Mouse (Mus musculus) cerebellum, adult 11-12 months (tissue): ENCODE data around the gene March10.

Experiments used
- DNase-seq: peaks from one replicate; pipeline ENCODE4 v3.0.0; 2022

The March10 gene

DNA sequence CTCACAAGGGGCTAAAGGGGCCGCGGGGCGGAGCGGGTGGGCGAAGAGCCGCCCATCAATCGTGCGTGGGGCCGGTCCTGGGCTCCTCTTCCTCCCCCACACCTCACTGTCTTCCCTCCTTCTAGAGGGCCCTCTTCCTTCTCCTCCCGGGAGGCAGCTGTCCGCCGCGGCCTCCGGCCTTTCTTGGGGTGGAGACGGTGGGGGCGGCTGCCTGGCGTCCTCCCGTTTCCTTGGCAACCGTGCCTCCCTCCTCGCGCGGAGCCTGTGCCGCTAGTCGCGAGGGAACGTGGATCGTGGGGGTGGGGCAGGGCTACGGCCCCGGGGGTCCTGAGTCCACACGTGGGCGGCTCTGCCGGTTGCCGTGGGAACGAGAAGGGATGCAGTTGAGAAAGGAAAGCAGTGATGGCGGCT is at the start of gene March10:
Gene March10, minus strand, starts transcription at position 239 of the 411 bp plus-strand sequence.
- peak; percentile 6 for DNase-seq

DNA sequence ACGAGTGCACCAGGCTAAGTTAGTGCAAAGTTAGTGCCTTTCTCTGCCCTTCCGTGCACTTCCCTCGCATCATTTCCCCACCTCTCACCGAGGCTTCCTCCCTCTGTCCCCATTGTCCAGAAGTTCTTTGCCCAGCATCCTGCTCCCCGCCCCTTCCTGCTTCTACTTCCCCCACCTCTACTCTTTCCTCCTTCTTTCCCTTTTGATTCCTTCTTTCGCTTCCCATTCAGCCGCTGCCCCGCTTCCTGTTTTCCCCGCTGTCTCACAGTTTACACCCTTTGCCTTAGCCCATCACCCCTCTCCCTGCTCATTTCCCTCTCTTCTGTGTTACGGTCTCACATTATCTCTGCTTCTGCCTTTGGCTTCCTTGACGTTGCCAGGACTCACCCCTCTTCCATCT is 49.8 kb upstream of the March10 start:
- DNase-seq, result no peak

DNA sequence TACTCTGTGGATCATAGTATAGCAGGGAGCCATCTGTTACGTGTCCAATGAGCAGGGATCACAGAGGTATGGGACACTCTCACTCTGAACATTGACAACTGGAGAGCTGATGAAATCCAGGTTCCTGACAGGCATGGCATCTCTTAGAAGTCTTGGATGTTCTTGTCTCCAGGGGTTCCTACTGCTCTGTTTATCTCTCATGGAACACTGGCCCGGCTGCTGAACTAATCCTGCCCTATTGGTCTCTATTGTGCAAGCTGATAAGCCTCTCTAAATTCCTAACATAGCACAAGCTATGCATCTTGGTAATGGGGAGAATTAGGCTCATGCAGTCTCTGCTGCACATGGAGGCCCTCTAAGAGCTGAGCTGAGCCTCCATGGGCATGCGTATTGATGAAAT is 48.5 kb upstream of the March10 start:
- no peak for DNase-seq

DNA sequence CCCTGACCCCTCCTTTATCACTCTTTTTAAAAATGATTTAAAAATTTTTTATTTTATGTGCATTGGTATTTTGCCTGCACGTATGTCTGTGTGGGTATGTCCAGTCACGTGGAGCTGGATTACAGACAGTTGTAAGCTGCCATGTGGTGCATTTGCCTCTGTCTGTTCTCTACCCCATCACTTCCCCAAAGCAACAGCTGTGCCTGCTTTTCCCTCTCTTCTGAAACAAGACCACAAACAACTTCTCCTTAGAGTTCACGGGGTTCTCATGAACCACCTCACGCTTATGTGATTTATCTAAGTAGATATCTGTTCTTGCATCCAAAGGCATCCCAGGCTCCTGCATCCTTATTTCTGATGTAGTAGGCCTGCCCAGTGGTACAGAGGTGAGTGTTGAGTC is 45.8 kb upstream of the March10 start:
- DNase-seq, result no peak

DNA sequence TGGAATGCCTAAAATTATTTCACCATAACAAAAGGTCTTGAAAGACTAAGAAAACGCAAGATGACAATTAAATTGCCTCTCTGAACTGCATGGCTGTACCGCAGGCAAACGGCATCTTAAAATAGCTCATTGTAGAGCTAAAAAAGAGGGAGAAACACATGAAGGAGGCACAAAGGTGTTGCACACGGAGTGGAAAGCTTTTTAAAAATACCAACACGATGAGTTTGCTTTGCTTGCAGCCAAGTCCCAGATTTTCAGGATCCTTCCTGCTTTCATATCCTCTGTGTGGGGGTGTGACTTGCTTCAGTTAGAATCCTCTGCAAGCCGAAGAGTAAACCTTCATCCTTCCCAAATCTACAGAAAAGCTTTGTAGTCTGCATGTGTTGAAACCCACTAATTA is 41.0 kb upstream of the March10 start:
- no peak for DNase-seq

DNA sequence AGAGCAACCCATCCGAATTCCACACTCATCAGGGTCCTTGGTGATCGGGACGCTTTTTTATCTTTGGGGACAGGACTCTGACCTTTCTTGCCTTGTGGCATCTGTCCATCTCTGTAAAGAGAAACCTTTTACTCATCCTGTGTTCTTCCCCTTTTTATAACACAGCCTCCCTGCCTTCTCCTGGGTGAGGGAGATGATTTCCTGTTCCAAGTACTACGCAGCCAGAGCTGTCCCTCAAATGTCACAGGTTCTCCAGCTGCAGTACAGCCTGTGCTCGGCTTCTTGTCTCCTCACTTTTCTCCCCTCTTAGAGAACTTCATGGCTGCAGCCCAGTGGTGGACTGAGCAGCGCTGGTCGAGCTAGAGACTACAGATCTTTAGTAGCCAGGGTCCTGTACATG is 40.1 kb upstream of the March10 start:
- DNase-seq, result no peak

DNA sequence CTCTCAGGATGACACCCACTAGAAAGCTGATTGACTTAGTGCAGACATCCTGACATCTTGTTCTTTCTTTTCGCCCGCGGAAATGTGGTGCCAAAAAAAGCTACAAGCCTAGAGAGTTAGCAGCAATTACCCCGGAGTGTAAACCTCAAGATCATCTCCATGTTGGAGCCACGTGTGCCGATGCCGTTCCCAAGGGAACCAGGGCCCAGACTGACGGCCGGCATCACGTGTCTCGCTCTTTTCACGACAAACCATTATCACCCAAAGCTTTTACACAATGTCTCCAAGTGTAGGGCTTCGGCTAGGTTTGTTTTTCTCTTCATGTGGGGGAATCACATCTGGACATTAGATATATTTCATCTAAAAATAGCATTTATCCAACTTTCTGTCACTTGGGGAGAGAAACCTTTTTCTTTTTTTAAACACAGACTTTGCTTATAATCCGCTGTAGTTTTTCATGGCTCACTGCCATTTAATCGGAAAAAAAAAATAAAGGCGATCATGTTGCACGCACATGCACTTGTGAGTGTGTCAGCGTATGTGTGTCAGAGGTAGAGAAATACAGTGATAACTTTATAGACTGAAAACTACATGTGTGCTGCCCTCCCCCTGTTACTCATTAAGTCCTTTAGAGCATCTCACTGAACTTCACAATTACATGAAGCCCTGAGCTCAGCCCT is 39.2 kb upstream of the March10 start:
- no peak for DNase-seq

DNA sequence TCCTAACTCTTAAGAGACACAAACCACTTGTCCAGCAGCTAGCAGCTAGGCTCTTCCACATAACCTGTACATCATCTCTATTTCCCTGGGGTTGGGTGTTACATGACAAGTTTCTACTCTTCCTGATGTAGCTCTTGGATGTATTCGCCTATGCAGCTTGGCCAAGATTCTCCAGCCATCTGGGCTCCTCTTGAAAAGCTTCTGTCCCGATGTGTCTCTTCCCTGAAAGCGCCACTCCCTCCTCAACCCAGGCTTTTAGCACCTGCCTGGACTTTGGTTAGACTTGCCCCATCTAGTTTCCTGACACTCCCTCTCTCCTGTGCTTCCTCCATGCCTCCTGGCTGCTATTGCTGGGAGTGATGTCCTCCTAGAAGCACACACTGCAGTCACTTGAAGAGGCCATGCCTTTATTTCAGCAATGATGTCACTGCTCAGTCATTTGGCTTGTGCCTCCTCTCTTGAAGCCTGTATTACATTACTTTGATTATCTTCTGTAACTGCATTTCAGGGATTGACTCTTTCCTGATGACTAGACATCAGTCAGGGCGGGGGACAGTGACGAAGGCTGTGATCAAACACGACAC is 38.3 kb upstream of the March10 start:
- no peak for DNase-seq

DNA sequence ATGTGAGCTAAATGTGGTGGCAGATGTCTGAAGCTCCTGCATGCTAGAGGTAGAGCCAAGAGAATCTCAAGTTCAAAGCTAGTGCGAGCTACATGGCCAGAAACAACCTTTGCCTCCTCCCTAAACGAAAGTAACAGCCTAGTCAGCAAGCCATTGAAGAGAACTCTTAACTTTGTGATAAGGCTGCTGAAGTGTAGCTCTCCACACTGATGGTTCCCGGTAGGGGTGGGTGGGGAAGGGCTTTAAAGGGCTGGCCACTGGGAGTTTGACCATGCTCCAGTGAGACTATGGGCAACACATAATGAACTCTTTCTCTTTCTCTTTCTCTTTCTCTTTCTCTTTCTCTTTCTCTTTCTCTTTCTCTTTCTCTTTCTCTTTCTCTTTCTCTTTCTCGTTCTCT is 35.9 kb upstream of the March10 start:
- no peak for DNase-seq

DNA sequence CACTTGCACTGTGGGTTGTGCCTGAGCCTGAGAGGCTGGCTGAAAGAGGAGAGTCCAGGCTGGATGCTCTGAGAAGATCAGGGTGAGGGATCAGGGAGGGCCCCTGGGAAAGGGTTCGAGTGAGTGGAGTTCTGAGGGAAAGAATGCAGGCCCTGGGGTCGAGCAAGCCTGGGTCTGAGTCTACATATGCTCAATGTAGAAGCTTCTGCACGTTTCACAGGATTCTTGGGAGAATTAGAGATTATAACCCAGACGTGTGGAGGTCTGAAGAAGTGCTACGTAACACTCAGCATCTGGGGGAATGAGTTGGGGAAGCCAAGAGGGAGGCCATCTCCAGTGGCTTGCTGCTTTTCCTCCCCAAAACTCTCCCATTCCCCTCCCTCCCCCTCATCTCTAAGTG is 34.4 kb upstream of the March10 start:
- DNase-seq, result no peak

DNA sequence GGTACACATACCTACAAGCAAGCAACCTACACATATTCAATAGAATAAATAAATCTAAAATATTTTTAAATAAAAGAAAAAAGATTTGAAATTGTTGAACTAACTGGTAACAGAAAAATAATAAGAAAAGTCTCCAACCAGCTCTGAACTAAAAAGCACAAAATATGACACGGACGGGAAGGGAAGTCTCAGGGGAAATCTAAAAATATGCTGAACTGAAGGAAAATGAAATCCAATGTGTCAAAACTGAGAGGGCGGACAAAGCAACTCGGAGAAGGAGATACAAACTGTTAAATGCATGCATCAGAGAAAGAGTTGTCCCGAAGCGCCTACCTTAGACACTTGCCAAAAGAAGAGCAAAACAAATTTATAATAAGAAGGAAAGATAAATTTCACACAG is 28.9 kb upstream of the March10 start:
- DNase-seq, result no peak

DNA sequence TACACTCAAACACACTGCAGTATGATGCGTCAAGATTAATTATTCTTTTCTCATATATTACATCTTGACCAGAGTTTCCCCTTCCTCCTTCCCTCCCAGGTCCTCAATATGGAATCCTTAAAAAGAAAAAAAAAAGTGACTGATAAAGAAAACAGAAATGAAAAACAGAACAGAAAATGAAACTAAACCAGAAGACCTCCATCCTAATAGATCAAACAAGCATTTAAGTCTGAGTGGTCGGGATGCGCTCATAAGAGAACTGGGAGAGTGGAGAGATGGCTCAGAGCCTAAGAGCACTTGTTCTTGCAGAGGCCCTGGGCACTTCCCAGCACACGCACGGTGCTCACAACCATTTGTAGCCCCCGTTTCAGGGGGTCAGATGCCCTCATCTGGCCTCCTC is 28.5 kb upstream of the March10 start:
- DNase-seq, result no peak

DNA sequence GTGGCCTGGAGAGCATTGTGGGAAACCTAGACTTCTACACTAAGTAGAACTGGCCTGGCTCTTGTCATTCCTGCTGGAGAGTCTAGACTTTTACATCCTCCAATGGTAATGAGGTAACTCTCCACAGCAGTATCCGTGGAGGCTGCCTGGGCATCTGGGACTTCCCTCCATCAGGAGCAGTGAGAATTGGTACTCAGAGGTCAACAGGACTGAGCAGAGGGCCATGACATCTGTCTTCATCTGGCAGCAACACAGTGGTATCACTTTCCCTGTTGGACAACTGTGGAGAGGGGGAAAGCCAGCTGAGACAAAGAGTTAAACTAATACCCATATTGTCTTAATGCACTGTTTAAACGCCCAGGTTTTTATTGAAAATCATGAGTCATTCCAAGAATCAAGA is 26.2 kb upstream of the March10 start:
- DNase-seq, result no peak

DNA sequence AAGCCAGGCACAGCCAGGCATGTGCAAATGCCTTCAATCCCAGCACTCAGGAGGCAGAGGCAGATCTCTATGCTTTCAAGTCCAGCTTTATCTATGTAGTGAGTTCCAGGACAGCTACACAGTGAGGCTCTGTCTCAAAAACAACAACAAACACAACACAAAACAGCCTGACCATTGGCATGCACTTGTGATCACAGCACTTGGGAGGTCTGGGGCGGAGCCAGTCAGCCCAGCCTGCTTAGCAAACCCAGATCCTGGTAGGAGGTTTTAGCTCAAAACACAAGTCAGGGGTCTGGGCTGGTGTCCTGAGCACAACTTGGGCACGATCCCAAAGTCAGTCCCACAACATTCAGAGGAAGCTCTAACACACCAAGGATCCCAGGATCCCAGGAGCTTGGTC is 18.2 kb upstream of the March10 start:
- DNase-seq, result no peak

DNA sequence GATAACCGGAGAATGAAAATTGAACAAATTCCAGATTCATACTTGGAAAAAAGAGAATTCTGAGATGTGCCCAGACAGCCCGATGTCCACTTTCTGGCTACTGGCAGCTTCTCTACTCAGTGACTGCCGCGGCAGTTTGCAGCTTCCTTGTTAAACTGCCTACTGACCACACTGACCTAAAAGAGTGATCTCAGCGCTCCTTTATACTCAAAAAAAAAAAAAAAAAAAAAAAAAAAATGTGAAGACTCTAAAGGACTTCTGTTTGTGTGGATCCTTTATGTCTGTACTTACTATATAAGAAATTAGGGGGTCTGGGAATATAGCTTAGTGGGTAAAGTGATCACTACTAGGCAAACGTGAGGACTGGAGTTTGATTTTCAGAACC is 17.8 kb upstream of the March10 start:
- no peak for DNase-seq

DNA sequence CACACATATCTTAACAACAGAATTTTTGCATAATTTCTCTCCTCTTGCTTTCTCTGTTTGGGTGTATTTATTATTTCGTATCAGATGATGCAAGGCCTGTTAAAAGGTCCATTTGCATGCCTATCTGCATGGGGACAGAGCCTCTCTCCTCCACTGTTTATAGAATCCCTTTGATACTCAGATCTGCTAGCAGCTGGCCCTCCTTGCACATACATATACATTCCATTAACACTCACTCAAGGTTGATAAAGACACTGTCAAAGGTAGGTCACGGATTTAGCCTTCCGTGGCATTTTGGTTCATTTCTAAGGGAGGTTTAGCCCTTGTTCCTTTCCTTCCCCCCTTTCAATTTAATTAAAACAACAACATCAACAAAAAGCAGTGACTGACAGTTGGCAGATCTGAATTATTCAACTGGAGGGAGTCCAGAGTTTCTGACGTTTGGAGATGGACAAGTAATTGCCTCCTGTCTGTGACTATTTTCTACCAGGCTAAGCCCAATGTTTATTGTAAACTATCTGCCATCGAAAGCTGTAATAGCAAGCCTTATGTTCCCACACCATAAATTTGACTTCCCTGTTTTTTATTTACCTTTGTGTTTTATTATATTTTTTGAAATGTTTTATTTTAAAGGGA is 17.3 kb upstream of the March10 start:
- no peak for DNase-seq

DNA sequence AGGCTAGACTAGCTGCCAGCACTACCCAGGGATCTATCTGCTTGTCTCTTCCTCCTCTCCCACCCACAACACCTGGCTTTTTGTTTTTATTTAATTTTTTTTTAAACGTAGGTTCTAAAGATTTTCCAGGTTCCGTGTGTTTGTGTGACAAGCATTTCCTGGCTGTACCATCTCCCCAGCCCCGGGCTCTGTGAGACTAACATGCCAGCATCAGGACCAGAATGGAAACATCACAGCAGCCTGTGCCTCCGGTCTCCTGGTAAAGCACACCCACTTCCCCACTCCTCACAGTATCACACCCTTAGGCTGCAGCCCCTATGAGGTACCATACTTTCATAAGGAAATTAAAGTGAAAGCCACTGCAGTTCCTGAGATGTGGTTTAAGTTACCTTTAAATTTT is 16.1 kb upstream of the March10 start:
- no peak for DNase-seq

DNA sequence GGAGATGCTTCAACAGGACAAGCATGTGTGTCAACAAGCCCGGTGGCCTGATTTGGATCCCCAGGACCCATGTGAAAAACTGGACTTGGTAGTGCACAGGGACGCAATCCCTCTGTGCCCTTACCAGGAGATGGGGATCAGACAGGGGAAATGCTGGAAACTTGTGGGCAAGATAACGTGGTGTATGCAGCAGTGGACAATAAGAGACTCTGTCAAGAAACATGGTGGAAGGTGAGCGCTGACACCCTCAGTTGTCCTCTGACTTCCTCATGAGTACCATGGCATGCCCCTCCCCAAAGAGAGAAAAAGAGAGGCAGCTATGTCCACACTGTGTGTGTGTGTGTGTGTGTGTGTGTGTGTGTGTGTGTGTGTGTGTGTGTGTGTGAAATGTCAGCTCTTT is 14.4 kb upstream of the March10 start:
- DNase-seq, result no peak

DNA sequence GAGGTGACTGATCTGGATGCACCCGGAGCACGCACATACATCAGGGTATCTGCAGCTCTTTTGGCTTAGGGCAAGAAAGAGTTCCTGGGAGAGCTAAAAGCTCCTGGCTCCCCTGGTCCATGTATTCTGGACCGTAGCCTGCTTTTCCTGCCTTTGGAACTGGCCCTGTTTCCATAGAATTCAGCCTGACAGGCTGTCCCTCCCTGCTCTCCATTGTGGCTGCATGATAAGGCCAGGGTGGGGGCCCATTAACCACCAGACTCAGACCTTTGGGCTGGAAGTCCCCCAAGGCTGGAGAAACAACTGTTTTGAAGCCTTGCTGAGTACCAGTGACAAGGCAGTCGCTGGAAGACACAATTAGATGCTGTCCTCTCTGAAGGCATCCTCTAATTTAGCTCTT is 13.0 kb upstream of the March10 start:
- no peak for DNase-seq

DNA sequence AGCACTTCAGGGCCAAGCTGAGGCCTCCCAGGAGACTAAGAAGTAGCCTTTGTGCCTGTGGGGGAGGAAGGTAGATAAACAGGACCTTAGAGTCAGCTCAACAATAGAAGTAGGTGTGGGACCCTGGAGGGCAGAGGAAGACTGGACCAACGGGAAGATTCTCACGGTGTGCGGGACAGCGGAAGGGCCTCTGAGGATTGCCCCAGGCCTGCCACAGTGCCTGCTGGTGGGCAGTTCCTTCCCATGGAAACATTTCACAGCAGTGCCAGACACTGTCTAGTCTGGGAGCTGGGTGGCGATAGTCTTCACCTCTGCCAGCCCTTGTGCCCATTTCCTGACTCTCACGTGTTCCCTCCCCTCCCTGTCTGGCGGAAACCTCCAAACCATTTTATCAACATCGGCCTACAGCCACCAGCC is 12.6 kb upstream of the March10 start:
- DNase-seq, result no peak

DNA sequence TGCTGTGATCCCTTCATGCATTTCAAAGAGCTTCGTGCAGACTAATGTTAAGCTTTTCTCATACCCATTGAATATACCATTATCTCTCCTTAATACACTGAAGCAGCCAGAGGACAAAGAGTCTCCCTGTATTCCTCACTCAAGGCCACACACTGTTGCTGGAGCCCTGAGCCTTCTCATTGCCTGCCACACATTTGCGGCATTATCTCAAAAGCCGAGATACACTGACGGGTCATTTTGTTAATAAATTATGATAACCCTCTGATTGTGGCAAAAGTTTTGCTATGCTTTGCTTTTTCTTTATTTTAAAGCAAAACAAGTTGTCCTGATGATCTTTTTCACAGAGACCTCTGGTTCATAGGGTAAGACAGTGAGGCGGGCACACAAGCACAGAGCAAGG is 11.9 kb upstream of the March10 start:
- DNase-seq, result no peak

DNA sequence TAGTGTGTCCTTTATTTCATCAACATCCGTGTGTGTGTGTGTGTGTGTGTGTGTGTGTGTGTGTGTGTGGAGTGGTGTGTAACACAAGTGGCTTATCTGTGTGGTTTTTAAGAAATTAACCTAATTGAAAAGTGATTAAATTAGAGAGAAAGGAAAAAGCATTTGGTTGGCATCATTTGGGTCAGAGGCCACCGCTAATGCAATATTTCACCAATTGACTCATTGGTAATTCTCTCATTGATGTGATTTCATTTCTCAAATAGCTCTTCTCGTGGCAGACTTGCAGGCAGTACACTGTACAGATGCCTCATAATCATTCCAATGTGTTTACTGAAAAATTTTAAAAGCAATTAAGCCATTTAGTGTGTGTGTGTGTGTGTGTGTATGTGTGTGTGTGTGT is 11.3 kb upstream of the March10 start:
- no peak for DNase-seq

DNA sequence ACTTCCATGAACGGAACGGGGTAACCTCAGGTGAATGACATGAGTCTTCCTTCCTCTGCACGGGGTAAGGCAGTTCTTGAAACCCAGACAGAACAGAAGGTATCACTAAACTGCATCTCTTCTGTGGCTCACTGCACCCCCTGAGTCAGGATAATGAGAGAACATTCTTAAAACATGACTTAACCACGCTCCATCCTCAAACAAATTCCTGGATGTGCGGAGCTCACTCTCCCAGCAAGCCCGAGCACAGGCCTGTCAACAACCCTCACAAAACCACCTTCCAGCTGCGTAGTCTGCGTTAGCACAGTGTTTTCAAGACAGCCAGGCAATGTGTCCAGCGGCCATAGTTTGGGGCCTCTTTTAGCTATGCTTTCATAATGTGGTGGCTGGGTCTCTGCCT is 10.7 kb upstream of the March10 start:
- no peak for DNase-seq

DNA sequence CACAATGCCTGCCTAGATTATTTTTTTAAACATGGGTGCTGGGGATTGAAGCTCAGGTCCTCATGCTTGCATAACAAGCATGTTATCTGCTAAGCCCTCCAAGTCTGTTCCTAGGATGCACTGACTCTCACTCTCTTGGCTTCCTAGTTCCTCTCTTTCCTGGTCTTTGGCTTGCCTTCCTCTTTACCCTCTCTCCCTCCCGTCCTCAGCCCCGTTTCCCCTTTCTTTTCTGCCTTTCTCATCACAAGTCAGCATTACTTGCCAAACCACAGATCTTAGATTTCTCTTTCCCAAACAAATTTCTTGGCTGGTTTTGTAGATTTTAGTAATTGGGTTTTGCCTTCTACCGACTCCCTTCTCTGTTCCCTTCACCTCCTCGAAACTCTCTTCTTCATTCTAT is 10.2 kb upstream of the March10 start:
- no peak for DNase-seq

DNA sequence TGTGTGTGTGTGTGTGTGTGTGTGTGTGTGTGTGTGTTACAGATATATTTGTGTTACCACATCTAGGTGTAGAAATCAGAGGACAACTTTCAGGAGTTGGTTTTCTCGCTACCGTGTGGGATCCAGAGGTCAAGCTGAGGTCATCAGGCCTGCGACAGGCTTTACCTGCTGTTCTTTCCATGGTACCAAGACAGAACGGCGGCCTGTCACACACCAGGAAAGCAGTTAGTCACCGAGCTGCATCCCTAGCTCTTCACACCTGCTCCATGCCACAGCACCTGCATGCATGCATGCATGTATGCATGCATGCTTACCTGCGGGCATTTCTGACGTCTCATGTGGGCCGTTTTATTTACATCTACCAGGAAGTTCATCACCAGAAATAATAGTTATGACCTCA is 9.0 kb upstream of the March10 start:
- no peak for DNase-seq
